Mouse (Mus musculus) midbrain, embryonic 16.5 days (tissue): ENCODE results near the gene Cxcr2. TPM values are rescaled to one million over a fixed set of nuclear protein-coding genes. Genes with fewer than 3 reads are reported as not detected.
"Not testable (repeated sequence)": the region's sequence is repeated elsewhere in the genome, so short reads cannot be mapped to it uniquely, and the experiment has no call there.

Source experiments
- ATAC-seq: fragments of 200-750 bp; cut with Nextera tagmentation; 2 replicates; pipeline ENCODE4 v1.8.0; 2017; ENCODE audit warnings: moderate TSS enrichment
- H3K27ac ChIP-seq: fragments of 300-500 bp; sonication (generic); 2 replicates; pipeline ENCODE4 v1.5.1; 2014; ENCODE audit warnings: mild to moderate bottlenecking, low read length, mixed read lengths
- H3K27me3 ChIP-seq: fragments of 300-500 bp; sonication (generic); 2 replicates; pipeline ENCODE4 v1.6.1; 2014; ENCODE audit warnings: low read depth, low read length, mixed read lengths; ENCODE audit not compliant: control insufficient read depth, insufficient read depth
- H3K36me3 ChIP-seq: fragments of 300-500 bp; sonication (generic); 2 replicates; pipeline ENCODE4 v1.6.1; 2014; ENCODE audit warnings: mild to moderate bottlenecking, low read length, moderate library complexity, mixed read lengths; ENCODE audit not compliant: control insufficient read depth, insufficient read depth
- H3K4me1 ChIP-seq: fragments of 300-500 bp; sonication (generic); 2 replicates; pipeline ENCODE4 v1.6.1; 2014; ENCODE audit warnings: mild to moderate bottlenecking, low read length, mixed read lengths; ENCODE audit not compliant: control insufficient read depth, insufficient read depth
- H3K4me2 ChIP-seq: fragments of 300-500 bp; sonication (generic); 2 replicates; pipeline ENCODE4 v1.6.1; 2014; ENCODE audit warnings: mild to moderate bottlenecking, low read length, mixed read lengths
- H3K4me3 ChIP-seq: fragments of 300-500 bp; sonication (generic); 2 replicates; pipeline ENCODE4 v1.5.1; 2014; ENCODE audit warnings: low read depth, mild to moderate bottlenecking, low read length, moderate library complexity, mixed read lengths
- H3K9ac ChIP-seq: fragments of 300-500 bp; sonication (generic); 2 replicates; pipeline ENCODE4 v1.6.1; 2014; ENCODE audit warnings: low read depth, low read length, mixed read lengths
- H3K9me3 ChIP-seq: fragments of 300-500 bp; sonication (generic); replicated peaks from 2 replicates; pipeline ENCODE4 v1.6.1; 2014; ENCODE audit warnings: mild to moderate bottlenecking, low read length, mixed read lengths; ENCODE audit not compliant: control insufficient read depth, poor library complexity, severe bottlenecking
- WGBS: fragments of 180-500 bp; shearing (Covaris S2); extraction: QIAGEN DNeasy Blood & Tissue Kit; methylation state at CpG from one replicate; pipeline ENCODE4 v1.1.7; 2014; 5-methylcytosine and 5-hydroxymethylcytosine counted together
- polyA plus RNA-seq: library from polyadenylated mRNA; unstranded; fragments of >200 nt; fragmentation: Nextera tagmentation; extraction: Ambion mirVana; gene quantifications from 2 replicates; pipeline ENCODE4 v1.2.1, GENCODE M21; 2015

Gene Cxcr2
- polyA plus RNA-seq, 1 experiment from 2014 or later, result 0.08 TPM

GRCm38 (mm10) chr1:74156381-74156910 lies 2.7 kb downstream of the Cxcr2 start:
- H3K9me3 ChIP-seq, result no peaks in the 10 kb centered on the region
- H3K27ac ChIP-seq, result no peak overlapping the region
- 72% methylated on average over 14 of the region's 14 CpGs for WGBS
- H3K36me3 ChIP-seq, result no peaks in the 10 kb centered on the region
- no peak overlapping the region for H3K4me2 ChIP-seq
- H3K27me3 ChIP-seq, result no peaks in the 10 kb centered on the region
- no peak overlapping the region for H3K4me3 ChIP-seq
- H3K4me1 ChIP-seq, result no peaks in the 10 kb centered on the region
- no peak overlapping the region for H3K9ac ChIP-seq
- ATAC-seq, result no peak

- H3K27me3 ChIP-seq, H3K4me1 ChIP-seq, ATAC-seq, H3K27ac ChIP-seq, H3K9ac ChIP-seq, H3K4me3 ChIP-seq, H3K36me3 ChIP-seq, H3K4me2 ChIP-seq, H3K9me3 ChIP-seq: not testable (repeated sequence)
- 88% methylated on average over 4 of the region's 5 CpGs for WGBS
These were observed 5.8 kb downstream of the Cxcr2 start for GRCm38 (mm10) chr1:74159613-74160012.

- Histone ChIP-seq H3K9ac (no peak overlapping the region), H3K27ac (no peak overlapping the region), H3K9me3 (no peaks in the 10 kb centered on the region), H3K4me3 (no peak overlapping the region), H3K4me2 (no peak overlapping the region), H3K4me1 (no peaks in the 10 kb centered on the region), H3K36me3 (no peaks in the 10 kb centered on the region), H3K27me3 (no peaks in the 10 kb centered on the region)
- no peak for ATAC-seq
- WGBS, result 77% methylated on average over 2 of the region's 2 CpGs
These were observed 6.2 kb downstream of the Cxcr2 start for GRCm38 (mm10) chr1:74160036-74160435.

GRCm38 (mm10) chr1:74167136-74167535 lies 13.3 kb downstream of the Cxcr2 start:
- Histone ChIP-seq H3K4me2 (no peak overlapping the region), H3K27me3 (no peaks in the 10 kb centered on the region), H3K9ac (no peak overlapping the region), H3K36me3 (no peaks in the 10 kb centered on the region), H3K9me3 (no peaks in the 10 kb centered on the region), H3K4me3 (no peak overlapping the region), H3K27ac (no peak overlapping the region), H3K4me1 (no peaks in the 10 kb centered on the region)
- no peak for ATAC-seq
- WGBS, result 88% methylated on average over 5 of the region's 5 CpGs

GRCm38 (mm10) chr1:74169721-74170120 lies 15.9 kb downstream of the Cxcr2 start:
- Histone ChIP-seq H3K36me3 (no peaks in the 10 kb centered on the region), H3K4me3 (no peak overlapping the region), H3K27ac (no peak overlapping the region), H3K4me2 (no peak overlapping the region), H3K4me1 (no peaks in the 10 kb centered on the region), H3K9me3 (no peaks in the 10 kb centered on the region), H3K27me3 (no peaks in the 10 kb centered on the region), H3K9ac (no peak overlapping the region)
- WGBS, result 91% methylated on average over 3 of the region's 3 CpGs
- no peak for ATAC-seq

GRCm38 (mm10) chr1:74172722-74173121 lies 18.9 kb downstream of the Cxcr2 start:
- 92% methylated on average over 3 of the region's 3 CpGs for WGBS
- Histone ChIP-seq H3K9me3 (no peaks in the 10 kb centered on the region), H3K36me3 (no peaks in the 10 kb centered on the region), H3K27ac (no peak overlapping the region), H3K4me1 (no peaks in the 10 kb centered on the region), H3K9ac (no peak overlapping the region), H3K4me3 (no peak overlapping the region), H3K4me2 (no peak overlapping the region), H3K27me3 (no peaks in the 10 kb centered on the region; the same call in 1 of the 2 replicates)
- ATAC-seq, result no peak

- Histone ChIP-seq H3K36me3 (no peaks in the 10 kb centered on the region), H3K27ac (no peak overlapping the region), H3K4me2 (no peak overlapping the region), H3K4me3 (no peak overlapping the region), H3K9me3 (no peaks in the 10 kb centered on the region), H3K4me1 (no peaks in the 10 kb centered on the region), H3K9ac (no peak overlapping the region), H3K27me3 (no peaks in the 10 kb centered on the region; the same call in 1 of the 2 replicates)
- 85% methylated on average over 4 of the region's 4 CpGs for WGBS
- ATAC-seq, result no peak
These were observed 21.9 kb downstream of the Cxcr2 start for GRCm38 (mm10) chr1:74175731-74176130.

GRCm38 (mm10) chr1:74178618-74179017 lies 24.8 kb downstream of the Cxcr2 start:
- no peak for ATAC-seq
- H3K27ac ChIP-seq, result no peak overlapping the region
- H3K4me2 ChIP-seq, result no peak overlapping the region
- WGBS, result 91% methylated on average over 3 of the region's 3 CpGs
- H3K27me3 ChIP-seq, result no peaks in the 10 kb centered on the region; the same call in 1 of the 2 replicates
- H3K9ac ChIP-seq, result no peak overlapping the region
- no peaks in the 10 kb centered on the region for H3K9me3 ChIP-seq
- no peak overlapping the region for H3K4me3 ChIP-seq
- no peaks in the 10 kb centered on the region for H3K4me1 ChIP-seq
- no peaks in the 10 kb centered on the region for H3K36me3 ChIP-seq

- Histone ChIP-seq H3K9ac (no peak overlapping the region), H3K27me3 (no peaks in the 10 kb centered on the region; the same call in 1 of the 2 replicates), H3K4me2 (no peak overlapping the region), H3K27ac (no peak overlapping the region), H3K4me1 (no peaks in the 10 kb centered on the region), H3K4me3 (no peak overlapping the region), H3K36me3 (no peaks in the 10 kb centered on the region), H3K9me3 (no peaks in the 10 kb centered on the region)
- no peak for ATAC-seq
- 61% methylated on average over 9 of the region's 9 CpGs for WGBS
These were observed 26.0 kb downstream of the Cxcr2 start for GRCm38 (mm10) chr1:74179624-74180408.
